In genomic region chr19:60812036-60812389, GRCm38 (mm10) we compare ENCODE assay signal across 8 mouse cellular contexts. TPM values are rescaled to one million over a fixed set of nuclear protein-coding genes. Genes with fewer than 3 reads are reported as not detected.
DNase-seq lines count a peak whose midpoint lies in the region; ATAC-seq and TF ChIP-seq lines count a peak whose summit lies in the region.

No protein-coding gene starts in this region.

- TF ChIP-seq CTCF in layer of hippocampus, adult 2 months (conservative IDR thresholded peaks at IDR 0.05), result no peak

- peak overlapping the region; percentile 79 for H3K9ac ChIP-seq in embryonic facial prominence, embryonic 12.5 days
- peak overlapping the region; percentile 88 for H3K9ac ChIP-seq in intestine, embryonic 16.5 days (ENCODE audit: low read depth, low read length)
- peak overlapping the region; percentile 73 for H3K9ac ChIP-seq in neural tube, embryonic 12.5 days

- H3K4me3 ChIP-seq in layer of hippocampus, adult 2 months, result peak overlapping the region; percentile 89
- H3K4me3 ChIP-seq in embryonic facial prominence, embryonic 12.5 days, result peak overlapping the region; percentile 83
- peak overlapping the region; percentile 81 for H3K4me3 ChIP-seq in intestine, embryonic 16.5 days (ENCODE audit: low read length)
- H3K4me3 ChIP-seq in neural tube, embryonic 12.5 days, result peak overlapping the region; percentile 68

- no peaks in the 10 kb centered on the region for H3K9me3 ChIP-seq in embryonic facial prominence, embryonic 12.5 days
- no peaks in the 10 kb centered on the region for H3K9me3 ChIP-seq in intestine, embryonic 16.5 days (ENCODE audit: control insufficient read depth, low read length)
- H3K9me3 ChIP-seq in neural tube, embryonic 12.5 days, result no peaks in the 10 kb centered on the region

- no peaks in the 10 kb centered on the region; the same call in 1 of the 2 replicates for H3K4me1 ChIP-seq in embryonic facial prominence, embryonic 12.5 days
- H3K4me1 ChIP-seq in intestine, embryonic 16.5 days (ENCODE audit: control insufficient read depth, insufficient read depth, low read length), result peaks cover 8% of the 10 kb centered on the region; the same call in 1 of the 2 replicates
- 0 out of 2 replicates have a peak, but pooled peaks cover 4% of the 10 kb centered on the region for H3K4me1 ChIP-seq in neural tube, embryonic 12.5 days

- peak overlapping the region; percentile 94 for H3K27ac ChIP-seq in layer of hippocampus, adult 2 months
- H3K27ac ChIP-seq in embryonic facial prominence, embryonic 12.5 days, result no peak overlapping the region; the same call in 1 of the 2 replicates
- H3K27ac ChIP-seq in intestine, embryonic 16.5 days (ENCODE audit: low read length), result peak overlapping the region; percentile 78; the same call in 1 of the 2 replicates
- no peak overlapping the region for H3K27ac ChIP-seq in neural tube, embryonic 12.5 days

- ATAC-seq in embryonic facial prominence, embryonic 12.5 days (ENCODE audit: insufficient number of reproducible peaks, insufficient read depth, low FRiP score, low TSS enrichment), result no peak
- ATAC-seq in intestine, embryonic 16.5 days, result no peak
- ATAC-seq in neural tube, embryonic 12.5 days (ENCODE audit: low FRiP score, low read depth), result no peak

- WGBS in embryonic facial prominence, embryonic 12.5 days, result 18% methylated on average over 10 of the region's 10 CpGs
- 20% methylated on average over 10 of the region's 10 CpGs for WGBS in intestine, embryonic 16.5 days
- 24% methylated on average over 10 of the region's 10 CpGs for WGBS in neural tube, embryonic 12.5 days

- peaks cover 20% of the 10 kb centered on the region for H3K36me3 ChIP-seq in embryonic facial prominence, embryonic 12.5 days
- no peaks in the 10 kb centered on the region for H3K36me3 ChIP-seq in intestine, embryonic 16.5 days (ENCODE audit: control insufficient read depth, insufficient read depth, low read length)
- peaks cover 14% of the 10 kb centered on the region; the same call in 1 of the 2 replicates for H3K36me3 ChIP-seq in neural tube, embryonic 12.5 days

- H3K27me3 ChIP-seq in embryonic facial prominence, embryonic 12.5 days, result no peaks in the 10 kb centered on the region
- no peaks in the 10 kb centered on the region for H3K27me3 ChIP-seq in intestine, embryonic 16.5 days (replicated peaks; ENCODE audit: control insufficient read depth, insufficient read depth, low read length)
- H3K27me3 ChIP-seq in neural tube, embryonic 12.5 days (replicated peaks), result no peaks in the 10 kb centered on the region

- H3K4me2 ChIP-seq in embryonic facial prominence, embryonic 12.5 days (replicated peaks), result peak overlapping the region; percentile 62
- peak overlapping the region; percentile 76 for H3K4me2 ChIP-seq in intestine, embryonic 16.5 days (ENCODE audit: low read depth, low read length)
- peak overlapping the region; percentile 66 for H3K4me2 ChIP-seq in neural tube, embryonic 12.5 days (replicated peaks)

- no peak for DNase-seq in layer of hippocampus, adult 2 months (ENCODE audit: low spot score in 2 of 2)
- no peak for DNase-seq in layer of hippocampus, adult 11-12 months (ENCODE audit: low spot score)
- DNase-seq in testis, postnatal 10 days (ENCODE audit: low spot score), result no peak
- DNase-seq in left cerebral cortex, adult 9 months (ENCODE audit: low spot score in 2 of 2), result no peak
- no peak for DNase-seq in natural killer cell, adult 2 months (ENCODE audit: low spot score in 2 of 2)

RNA-seq across cellular contexts. Expression of gene Fam45a, which starts 0.6 kb away (rescaled TPM):
- 10 to 100 TPM; 42.7 to 47.7 TPM for total RNA-seq in layer of hippocampus, adult 2 months (2021)
- polyA plus RNA-seq in embryonic facial prominence, embryonic 12.5 days (2016; fragmentation: Nextera tagmentation; extraction: Ambion mirVana), result 35.3 and 37.1 TPM in 2 replicates
- polyA plus RNA-seq in intestine, embryonic 16.5 days (2015; fragmentation: Nextera tagmentation; extraction: Ambion mirVana), result 28.3 and 28.7 TPM in 2 replicates
- 34.8 and 35.5 TPM in 2 replicates for polyA plus RNA-seq in neural tube, embryonic 12.5 days (2016; fragmentation: Nextera tagmentation; extraction: Ambion mirVana)

RNA-seq across cellular contexts. Expression of gene Eif3a, which starts 21.6 kb away (rescaled TPM):
- total RNA-seq in layer of hippocampus, adult 2 months (2021), result 100 to 1,000 TPM; 105 to 106 TPM
- polyA plus RNA-seq in embryonic facial prominence, embryonic 12.5 days (2016; fragmentation: Nextera tagmentation; extraction: Ambion mirVana), result 130 and 150 TPM in 2 replicates
- 114 and 124 TPM in 2 replicates for polyA plus RNA-seq in intestine, embryonic 16.5 days (2015; fragmentation: Nextera tagmentation; extraction: Ambion mirVana)
- polyA plus RNA-seq in neural tube, embryonic 12.5 days (2016; fragmentation: Nextera tagmentation; extraction: Ambion mirVana), result 115 and 121 TPM in 2 replicates

RNA-seq across cellular contexts. Expression of gene Sfxn4, which starts 49.3 kb away (rescaled TPM):
- 10 to 100 TPM; 14.3 to 16.9 TPM for total RNA-seq in layer of hippocampus, adult 2 months (2021)
- 14.3 and 15.0 TPM in 2 replicates for polyA plus RNA-seq in embryonic facial prominence, embryonic 12.5 days (2016; fragmentation: Nextera tagmentation; extraction: Ambion mirVana)
- polyA plus RNA-seq in intestine, embryonic 16.5 days (2015; fragmentation: Nextera tagmentation; extraction: Ambion mirVana), result 3.7 and 4.2 TPM in 2 replicates
- 14.2 and 15.0 TPM in 2 replicates for polyA plus RNA-seq in neural tube, embryonic 12.5 days (2016; fragmentation: Nextera tagmentation; extraction: Ambion mirVana)

RNA-seq across cellular contexts. Expression of gene Nanos1, which starts 56.2 kb away (rescaled TPM):
- total RNA-seq in layer of hippocampus, adult 2 months (2021), result 10 to 100 TPM; 14.8 to 16.8 TPM
- polyA plus RNA-seq in embryonic facial prominence, embryonic 12.5 days (2016; fragmentation: Nextera tagmentation; extraction: Ambion mirVana), result 2.3 and 3.6 TPM in 2 replicates
- polyA plus RNA-seq in intestine, embryonic 16.5 days (2015; fragmentation: Nextera tagmentation; extraction: Ambion mirVana), result 0.65 and 0.78 TPM in 2 replicates
- 7.7 and 8.5 TPM in 2 replicates for polyA plus RNA-seq in neural tube, embryonic 12.5 days (2016; fragmentation: Nextera tagmentation; extraction: Ambion mirVana)

Comparison
In these comparisons a context has a peak if more than half of its experiments do, and no peak if none do; other contexts are left out.
1. H3K27ac ChIP-seq: peak in layer of hippocampus, adult 2 months (single experiment) and intestine, embryonic 16.5 days (single experiment); none in embryonic facial prominence, embryonic 12.5 days (single experiment) and neural tube, embryonic 12.5 days (single experiment).
2. Peak in every context shown above with its lines, with median percentiles within 50 percentile points of each other: H3K4me3 ChIP-seq, H3K4me2 ChIP-seq and H3K9ac ChIP-seq.